Mouse (Mus musculus) heart, embryonic 16.5 days (tissue): ENCODE measurements around the gene Zfp329. TPM values are rescaled to one million over a fixed set of nuclear protein-coding genes. Genes with fewer than 3 reads are reported as not detected.

Source experiments
- polyA plus RNA-seq: library from polyadenylated mRNA; unstranded; fragments of >200 nt; fragmentation: Nextera tagmentation; extraction: Ambion mirVana; gene quantifications from 2 replicates; pipeline ENCODE4 v1.2.1, GENCODE M21; 2015

Gene Zfp329
- polyA plus RNA-seq, 1 experiment from 2014 or later, result 11.2 TPM

Other genes with a start within 250 kb of the Zfp329 start
- gene Vmn2r53, start 210.1 kb downstream of the Zfp329 start, polyA plus RNA-seq, result under 0.01 and 0.01 TPM in 2 replicates
- gene Vmn2r54, start 178.5 kb downstream of the Zfp329 start, polyA plus RNA-seq, result not detected in 2 replicates
- not detected in 2 replicates for gene Vmn2r55, start 133.9 kb downstream of the Zfp329 start, polyA plus RNA-seq
- gene Vmn2r56, start 83.9 kb downstream of the Zfp329 start, polyA plus RNA-seq, result not detected in 2 replicates
- gene Zscan18, start 15.2 kb downstream of the Zfp329 start, polyA plus RNA-seq, result 4.4 and 5.9 TPM in 2 replicates
- 23.9 and 26.5 TPM in 2 replicates for gene Zfp110, start 15.9 kb upstream of the Zfp329 start, polyA plus RNA-seq
- 2.7 and 3.2 TPM in 2 replicates for gene Zfp128, start 62.3 kb upstream of the Zfp329 start, polyA plus RNA-seq
- gene Zscan22, start 79.0 kb upstream of the Zfp329 start, polyA plus RNA-seq, result 9.9 and 10.8 TPM in 2 replicates
- gene Rps5, start 103.4 kb upstream of the Zfp329 start, polyA plus RNA-seq, result 521 and 529 TPM in 2 replicates
- gene Rnf225, start 108.6 kb upstream of the Zfp329 start, polyA plus RNA-seq, result 0.47 and 0.74 TPM in 2 replicates
- gene Zfp324, start 147.0 kb upstream of the Zfp329 start, polyA plus RNA-seq, result 6.5 and 6.7 TPM in 2 replicates
- 6.5 and 7.0 TPM in 2 replicates for gene Zfp446, start 159.0 kb upstream of the Zfp329 start, polyA plus RNA-seq
- not detected in 2 replicates for gene Slc27a5, start 179.3 kb upstream of the Zfp329 start, polyA plus RNA-seq
- 123 and 143 TPM in 2 replicates for gene Trim28, start 180.3 kb upstream of the Zfp329 start, polyA plus RNA-seq
- 17.4 and 20.4 TPM in 2 replicates for gene Zbtb45, start 191.2 kb upstream of the Zfp329 start, polyA plus RNA-seq
- gene Chmp2a, start 215.9 kb upstream of the Zfp329 start, polyA plus RNA-seq, result 146 TPM in 2 replicates
- 49.0 and 94.2 TPM in 2 replicates for gene Ube2m, start 219.4 kb upstream of the Zfp329 start, polyA plus RNA-seq
- 1.7 and 2.1 TPM in 2 replicates for gene Mzf1, start 235.9 kb upstream of the Zfp329 start, polyA plus RNA-seq